Mouse (Mus musculus): ENCODE data around the gene Scaf1.

Gene Scaf1

DNA sequence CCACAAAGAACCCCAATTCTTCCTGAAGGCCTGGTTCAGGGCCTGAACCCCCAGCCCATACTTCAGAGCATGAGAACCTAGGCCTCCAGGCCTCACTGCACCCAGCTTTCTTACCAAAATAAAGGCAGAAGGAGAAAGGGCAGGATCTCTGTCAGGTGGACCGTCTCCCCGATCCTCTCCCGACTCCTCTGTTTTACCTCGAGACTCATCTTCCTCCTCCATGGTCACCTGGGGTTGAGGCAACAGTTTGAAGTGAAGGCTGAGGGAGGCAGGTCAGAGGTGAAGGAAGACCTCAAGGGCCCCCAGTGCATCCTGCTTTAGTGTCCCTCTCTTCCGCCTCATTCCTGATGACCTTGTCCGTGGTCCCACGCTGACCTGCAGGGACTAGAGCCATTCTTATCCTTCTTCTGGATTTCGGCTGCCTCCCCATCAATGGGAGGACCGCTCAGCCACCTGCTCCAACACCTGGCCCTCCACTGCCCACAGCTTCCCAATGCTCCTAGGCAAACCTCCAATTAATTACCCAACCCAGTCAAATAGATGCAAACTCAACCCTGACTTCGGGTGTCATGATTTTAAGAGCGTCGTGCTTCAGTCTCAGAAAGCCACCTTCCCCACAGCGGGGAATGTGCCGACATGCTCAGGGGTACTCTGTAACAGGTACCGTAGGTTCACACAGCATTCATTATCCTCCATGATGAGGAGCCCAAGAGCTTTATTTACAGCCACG, 2.6 kb downstream of the Scaf1 start:
- no peak for DNase-seq

DNA sequence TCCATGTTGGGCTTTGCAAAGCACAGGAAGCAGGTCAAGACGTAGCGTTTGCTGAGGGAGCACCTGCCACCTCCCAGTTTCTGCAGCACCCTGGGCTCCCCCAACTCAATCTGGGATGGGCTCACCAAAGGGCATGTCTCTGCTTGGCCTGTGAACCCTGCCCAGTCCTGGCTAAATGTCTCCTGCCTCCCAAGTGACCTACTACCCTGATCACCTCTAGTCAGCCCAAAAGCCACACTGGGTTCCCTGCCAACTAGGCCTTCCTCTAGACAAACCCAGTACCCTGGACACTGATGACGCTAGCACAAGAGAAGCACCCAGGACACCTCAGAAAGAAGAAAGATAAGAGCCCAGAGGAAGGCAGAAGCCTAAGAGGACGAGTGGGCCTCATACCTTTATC, 3.3 kb downstream of the Scaf1 start:
- no peak for DNase-seq

DNA sequence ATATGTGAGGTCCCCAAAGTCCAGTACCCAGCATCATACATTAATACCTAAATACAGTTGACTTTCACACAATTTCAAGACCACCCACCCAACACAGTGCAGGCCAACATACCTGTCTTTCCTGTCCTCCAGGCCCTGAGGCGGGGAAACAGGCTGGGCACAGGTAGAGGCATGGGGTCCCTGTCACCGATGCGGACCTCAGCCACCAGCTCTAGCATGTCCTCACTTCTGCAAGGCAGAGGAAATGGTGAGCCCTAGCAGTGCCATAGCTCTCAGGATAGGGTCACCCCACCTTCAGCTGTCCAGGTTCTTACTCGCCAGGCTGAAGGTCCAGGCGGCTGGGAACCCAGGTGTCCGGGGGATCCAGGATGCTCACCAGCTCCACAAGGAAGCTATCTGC, 4.2 kb downstream of the Scaf1 start:
- no peak for DNase-seq

DNA sequence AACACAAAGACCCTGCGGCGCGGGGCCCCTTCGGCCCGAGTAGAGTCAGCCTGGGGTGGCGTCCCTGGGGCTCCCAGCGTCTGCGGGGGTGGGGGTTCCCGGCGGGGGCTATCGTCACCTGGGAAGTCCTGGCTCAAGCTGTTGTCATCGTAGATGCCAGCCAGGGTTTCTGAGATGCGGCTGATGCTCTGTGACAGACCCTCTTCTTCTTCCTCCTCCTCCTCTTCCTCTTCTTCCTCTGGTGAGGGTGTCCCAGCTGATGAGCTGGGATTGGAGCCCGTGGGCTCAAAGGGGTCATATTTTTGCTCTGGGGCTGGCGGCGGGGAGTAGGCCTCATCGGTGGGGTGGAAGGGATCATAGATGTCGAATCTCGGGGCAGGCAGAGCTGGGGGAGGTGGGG, 7.8 kb downstream of the Scaf1 start:
- DNase-seq = no peak

DNA sequence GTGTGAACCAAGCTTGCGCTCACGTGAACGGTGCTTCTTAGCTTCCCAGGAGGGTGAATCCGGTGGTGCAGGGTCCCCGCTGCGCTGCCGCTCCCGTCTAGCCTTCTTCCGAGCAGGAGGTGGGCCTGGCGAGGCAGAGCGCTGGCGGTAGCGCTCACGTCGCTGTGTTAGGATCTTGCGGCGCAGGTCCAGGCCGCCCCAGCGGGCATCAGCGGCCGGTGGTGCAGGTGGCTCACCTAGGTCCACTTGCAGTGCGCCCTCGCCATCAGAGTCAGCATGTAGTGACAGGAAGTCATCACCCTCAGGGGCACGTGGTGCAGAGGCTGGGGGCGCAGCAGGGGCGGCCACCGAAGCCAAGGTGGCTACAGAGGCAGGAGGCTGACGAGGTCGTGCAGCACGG, 8.3 kb downstream of the Scaf1 start:
- no peak for DNase-seq

DNA sequence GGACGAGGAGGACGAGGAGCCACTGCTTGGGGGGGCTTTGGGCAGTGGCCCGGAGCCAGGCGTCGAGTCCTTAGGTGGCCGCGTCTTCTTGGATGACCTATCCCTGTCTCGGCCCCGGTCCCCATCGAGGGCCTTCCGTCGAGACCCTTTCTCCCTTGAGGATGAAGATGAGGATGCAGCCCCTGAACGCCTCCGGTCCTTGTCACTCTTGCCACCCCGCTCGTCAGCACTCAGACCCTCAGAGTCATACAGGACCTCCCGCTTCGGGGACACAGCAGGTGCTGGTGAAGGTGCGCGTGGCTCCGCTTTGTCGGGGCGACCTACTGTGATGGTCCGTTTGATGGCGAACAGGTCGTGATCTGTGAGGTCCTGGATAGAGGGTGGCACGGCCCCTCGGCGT, 9.0 kb downstream of the Scaf1 start:
- no peak for DNase-seq

DNA sequence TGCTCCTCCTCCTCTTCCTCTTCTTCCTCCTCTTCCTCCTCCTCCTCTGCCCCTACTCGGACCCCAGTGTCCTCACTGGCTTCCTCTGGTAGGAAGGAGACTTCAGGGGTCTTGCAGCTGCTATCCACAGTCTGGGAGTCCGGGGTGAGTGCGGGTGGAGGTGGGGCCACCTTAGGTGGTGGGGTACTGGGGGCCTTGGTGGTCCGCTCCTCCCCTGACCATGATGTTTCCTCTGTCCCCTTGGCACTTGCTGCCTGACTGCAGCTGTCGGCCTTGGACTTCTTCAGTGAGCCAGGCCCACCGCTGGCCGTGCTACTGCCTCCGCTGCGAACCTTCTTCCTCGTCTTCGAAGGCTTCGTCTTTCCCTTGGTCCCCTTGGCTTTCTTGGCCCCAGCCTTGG, 9.7 kb downstream of the Scaf1 start:
- no peak for DNase-seq

DNA sequence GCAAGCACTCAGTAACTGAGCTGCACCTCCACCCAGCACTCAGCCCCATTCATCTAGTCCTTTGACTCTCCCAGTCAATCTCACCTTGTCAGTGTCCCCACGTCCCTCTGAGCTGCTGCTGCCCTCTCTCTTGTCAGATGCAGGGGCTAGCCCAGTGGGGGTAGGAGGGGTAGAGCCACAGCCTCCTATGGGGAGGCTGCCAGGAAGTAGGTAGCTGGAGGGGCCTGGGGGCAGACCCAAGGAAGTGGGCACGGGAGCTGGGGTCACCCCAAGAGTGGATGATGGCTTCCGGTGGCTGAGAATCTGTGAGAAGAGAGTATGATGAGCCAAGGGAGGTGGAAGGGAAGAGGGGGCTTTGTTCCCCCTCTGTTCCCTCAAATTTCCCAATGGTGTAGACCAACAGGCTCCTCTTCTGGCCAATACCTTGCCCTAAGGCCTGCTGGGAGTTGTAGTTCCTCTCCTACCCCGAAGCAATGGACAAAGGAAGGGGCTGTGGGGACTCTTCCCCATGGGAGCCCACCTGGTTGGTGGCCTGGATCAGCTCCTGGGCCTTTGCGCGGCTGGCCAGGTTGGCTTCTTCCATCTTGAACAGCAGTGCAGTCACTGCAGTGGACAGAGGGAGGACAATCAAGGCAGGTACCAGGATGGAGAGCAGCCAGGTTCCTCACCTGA, 10.7 kb downstream of the Scaf1 start:
- DNase-seq = no peak

DNA sequence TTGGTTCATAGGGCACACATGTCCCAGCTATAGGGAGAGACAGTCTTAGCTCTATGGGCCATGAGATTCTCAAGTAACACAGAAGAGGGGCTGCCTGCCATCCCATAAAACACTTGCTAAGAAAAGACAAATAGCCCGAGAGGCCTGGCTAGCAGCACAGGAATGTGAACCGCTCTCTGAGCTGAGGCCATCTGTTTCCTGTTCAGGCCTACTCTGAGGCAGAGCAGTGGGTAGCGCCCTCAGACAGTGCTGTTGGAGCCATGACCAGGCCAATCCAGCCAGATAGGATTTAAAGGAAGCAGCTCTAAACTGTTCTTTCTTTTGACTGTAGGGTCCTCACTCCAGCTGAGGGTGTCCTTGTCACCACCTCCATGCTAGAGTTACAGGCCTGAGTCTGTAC, 11.6 kb downstream of the Scaf1 start:
- no peak for DNase-seq

DNA sequence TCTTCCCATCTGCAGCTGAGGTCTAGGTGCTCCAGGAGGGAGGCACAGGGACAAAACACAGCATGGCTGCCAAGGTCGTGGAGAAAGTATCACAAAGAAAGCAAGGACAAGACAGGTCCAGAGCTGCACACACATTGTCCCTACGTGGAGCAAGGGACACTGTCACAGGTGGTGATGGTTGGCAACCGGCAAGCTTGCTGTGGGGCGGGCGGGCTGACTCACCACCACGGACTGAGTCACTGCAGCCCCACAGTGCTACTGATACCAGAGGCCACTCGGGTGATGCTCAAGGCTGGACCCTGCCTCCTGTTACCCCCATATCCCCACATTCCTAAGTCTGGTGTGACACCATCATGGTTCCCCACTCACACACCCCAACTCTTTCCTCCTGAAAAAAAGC, 13.7 kb downstream of the Scaf1 start:
- DNase-seq = no peak

DNA sequence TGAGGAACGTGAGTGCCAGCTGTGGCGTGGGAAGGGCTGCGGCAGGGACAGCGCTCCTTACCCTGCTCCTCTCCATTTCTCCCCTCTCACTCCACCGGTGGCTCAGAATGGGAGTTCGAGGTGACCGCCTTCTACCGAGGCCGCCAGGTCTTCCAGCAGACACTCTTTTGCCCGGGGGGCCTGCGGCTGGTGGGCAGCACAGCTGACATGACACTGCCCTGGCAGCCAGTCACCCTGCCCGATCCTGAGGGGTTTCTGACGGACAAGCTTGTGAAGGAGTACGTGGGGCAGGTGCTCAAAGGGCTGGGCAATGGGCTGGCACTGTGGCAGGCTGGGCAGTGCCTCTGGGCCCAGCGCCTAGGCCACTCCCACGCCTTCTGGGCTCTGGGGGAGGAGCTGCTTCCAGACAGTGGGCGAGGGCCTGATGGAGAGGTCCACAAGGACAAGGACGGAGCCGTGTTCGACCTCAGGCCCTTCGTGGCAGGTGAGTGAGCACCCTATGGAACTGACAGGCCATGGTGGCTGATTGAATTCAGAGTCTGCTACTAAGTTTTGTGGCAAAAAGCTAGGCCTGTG, 15.5 kb downstream of the Scaf1 start:
- no peak for DNase-seq

DNA sequence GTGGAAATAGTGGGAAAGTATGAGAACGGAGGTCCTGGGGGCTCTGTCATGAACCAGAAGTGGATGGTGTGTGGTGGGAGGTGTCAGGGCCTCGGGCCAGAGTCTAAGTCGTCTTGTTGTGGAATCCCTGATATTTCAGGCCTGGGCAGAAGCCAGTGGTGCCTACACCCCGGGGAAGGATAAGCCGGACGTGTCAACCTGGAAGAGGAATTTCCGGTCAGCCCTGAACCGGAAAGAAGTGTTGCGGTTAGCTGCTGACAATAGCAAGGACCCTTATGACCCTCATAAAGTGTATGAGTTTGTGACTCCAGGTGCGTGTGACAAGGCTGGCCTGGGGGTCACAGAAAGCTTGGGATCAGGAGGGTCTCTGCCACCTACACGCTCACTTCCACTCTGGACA, 16.4 kb downstream of the Scaf1 start:
- DNase-seq = no peak

DNA sequence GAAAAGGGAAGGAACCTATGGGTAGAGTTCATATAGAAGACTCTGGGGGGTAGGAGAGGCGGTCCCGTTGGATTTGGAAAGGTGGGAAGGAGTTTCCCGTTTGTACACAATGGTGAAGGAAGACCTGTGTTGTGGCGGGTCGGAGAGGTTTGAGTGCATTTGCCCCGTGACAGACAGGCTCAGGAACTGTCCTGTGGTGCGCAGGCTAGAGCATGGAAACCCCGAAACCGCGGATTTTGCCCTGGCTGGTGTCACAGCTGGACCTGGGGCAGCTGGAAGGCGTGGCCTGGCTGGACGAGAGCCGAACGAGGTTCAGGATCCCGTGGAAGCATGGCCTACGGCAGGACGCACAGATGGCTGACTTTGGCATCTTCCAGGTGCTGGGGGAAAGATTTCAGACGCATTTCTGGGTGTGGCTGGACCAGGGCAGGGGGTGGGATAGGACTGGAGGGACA, 17.6 kb downstream of the Scaf1 start, which contains the start of gene Bcl2l12:
TSS of gene Bcl2l12 (minus strand) at position 212 of the 455 bp plus-strand sequence.
- DNase-seq = peak; percentile 36

DNA sequence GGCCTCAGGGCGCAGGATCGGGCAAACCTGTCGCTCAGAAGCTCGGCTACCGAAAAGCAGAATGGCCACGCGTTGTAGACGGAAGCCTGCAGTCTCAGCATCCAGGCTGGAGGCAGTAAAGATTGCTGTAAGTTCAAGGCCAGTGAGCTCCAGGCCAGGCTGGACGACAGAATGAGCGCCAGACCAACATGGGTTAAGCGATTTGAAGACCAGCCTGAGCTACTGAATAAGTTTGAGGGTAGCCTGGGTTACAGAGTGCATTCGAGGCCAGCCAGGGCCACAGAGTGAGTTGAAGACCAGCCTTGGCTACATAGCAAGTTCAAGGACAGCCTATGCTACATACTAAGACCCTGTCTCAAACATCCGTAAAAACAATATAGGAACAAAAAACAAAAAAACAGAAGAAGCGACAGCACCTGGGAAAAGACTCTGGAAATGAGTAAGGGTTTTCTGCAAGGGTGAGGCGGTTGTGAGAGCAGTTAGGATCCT, 18.2 kb downstream of the Scaf1 start:
- no peak for DNase-seq

DNA sequence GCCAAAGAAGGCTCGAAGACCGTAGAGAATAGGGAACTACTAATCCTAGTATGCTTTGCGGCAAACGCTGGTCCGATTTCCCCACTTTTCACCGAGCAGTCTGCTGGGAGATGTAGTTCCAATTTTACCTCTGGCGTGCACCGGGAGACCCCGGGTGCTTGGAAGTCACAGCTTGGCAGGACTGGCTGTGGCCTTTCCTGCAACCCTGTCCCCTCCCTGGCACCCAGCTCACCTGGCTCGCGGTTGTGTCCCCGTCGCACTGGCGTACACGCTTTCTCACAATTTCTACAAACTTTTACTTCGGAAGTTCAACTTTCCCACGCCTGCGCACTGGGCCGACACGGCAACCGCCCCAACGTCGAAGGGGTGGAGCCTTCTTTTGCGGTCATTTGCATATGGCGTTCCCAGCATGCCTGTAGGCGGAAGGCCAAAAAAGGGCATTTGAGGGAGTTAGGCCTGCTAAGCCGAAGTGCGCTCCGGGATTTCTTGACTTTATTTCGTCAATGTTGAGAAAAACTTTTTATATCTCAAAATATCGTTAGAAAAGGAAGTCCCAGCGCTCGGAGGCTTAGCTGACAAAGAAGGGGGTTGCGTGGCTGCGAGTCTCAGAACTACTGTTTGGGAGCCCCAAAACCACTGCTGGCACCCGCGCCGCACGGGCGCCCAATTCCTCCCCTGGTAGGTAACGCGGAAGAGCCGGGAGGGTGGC, 18.8 kb downstream of the Scaf1 start, which contains the start of gene Irf3:
TSS of gene Irf3 (plus strand) at position 418 of the 709 bp plus-strand sequence.
- peak; percentile 98 for DNase-seq

DNA sequence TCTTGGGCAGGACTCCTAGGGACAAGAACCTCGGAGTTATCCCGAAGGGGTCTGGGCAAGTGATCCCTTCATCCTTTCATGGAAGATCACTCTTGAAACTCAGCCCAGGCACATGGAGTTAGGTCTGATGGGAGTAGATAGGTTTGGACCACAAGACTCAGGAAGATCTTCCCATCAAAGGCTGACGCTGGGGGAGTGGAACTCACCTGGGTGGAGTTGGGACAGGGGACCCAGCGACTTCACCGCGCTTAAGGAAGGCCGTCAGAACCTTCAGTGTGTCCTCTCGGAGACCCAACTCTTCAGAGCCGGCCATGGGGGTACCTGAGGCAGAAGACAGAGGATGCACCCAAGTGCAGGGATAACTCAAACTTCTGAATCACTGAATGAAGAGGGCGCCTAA, 19.5 kb downstream of the Scaf1 start:
- DNase-seq = peak; percentile 34

DNA sequence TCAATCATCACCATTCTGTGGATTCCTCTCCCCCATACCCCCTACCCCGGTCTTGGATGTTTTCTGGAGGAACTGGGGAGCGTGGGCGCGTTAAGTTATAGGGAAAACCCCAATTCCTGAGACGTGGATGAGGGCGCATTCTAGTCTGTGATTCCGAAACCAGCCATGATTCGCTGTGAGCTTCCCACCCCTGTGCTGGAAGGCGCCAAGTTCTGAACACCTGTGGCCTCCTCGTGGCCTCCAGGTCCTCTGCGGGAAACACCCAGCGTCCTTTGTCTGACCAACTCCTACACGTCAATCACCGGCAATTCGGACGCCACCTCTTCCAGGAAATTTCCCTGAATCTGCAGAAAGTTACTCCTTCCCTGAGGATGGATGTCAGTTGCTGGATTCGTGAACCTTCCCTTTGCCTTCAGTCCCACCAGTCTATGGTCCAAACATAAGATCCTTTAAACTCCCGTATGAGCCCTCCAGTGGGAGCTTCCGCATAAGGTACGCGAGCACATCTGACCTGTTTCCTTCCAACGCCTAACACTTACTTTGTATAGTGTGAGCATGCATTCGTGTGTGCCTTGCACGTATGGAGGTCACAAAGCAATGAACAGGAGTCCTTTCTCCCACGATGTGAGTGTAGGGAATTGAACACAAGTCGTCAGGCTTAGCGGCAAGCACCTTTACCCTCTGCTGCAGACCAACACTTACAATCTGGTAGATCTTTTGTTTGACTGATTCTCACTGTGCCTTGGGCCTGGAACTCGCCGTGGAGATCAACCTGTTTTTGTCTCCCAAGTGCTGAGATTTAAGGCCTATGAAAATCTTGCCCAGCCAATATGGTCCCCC, 29.1 kb downstream of the Scaf1 start:
- no peak for DNase-seq

DNA sequence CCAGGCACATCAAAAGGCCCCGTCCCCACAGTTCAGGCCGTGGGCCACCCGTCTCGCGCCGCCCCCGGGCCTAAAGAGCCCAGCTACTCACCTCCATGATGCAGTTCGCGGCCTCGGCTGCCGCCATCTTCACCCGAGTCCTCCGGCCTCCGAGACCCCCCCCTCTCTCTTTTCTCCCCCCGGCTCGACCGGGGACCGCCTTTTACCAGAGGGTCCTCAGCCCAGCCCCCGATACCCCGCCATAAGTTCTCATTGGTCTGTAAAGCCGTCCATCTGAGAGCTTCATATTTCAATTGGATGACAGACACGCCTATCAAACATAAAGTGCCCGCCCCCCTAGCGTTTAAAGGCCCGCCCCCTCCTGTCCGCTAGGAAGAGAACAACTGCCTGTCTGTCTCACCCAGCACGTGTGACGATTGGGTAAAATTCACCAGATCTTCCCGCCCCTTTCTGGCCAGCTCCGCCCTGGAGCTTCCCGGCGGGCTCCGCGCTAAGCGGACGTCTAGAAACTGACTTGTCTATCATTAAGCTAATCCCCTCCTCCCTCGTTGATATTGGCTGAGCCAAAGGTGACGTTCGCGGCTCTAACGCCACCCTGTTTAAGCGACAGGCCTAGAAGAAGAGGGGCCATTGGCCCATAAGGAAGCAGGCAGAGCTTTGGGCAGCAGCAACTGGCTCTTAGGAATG, 29.8 kb downstream of the Scaf1 start, which contains the start of gene Prmt1:
TSS of gene Prmt1 (minus strand) at position 377 of the 687 bp plus-strand sequence.
- peak; percentile 97 for DNase-seq

DNA sequence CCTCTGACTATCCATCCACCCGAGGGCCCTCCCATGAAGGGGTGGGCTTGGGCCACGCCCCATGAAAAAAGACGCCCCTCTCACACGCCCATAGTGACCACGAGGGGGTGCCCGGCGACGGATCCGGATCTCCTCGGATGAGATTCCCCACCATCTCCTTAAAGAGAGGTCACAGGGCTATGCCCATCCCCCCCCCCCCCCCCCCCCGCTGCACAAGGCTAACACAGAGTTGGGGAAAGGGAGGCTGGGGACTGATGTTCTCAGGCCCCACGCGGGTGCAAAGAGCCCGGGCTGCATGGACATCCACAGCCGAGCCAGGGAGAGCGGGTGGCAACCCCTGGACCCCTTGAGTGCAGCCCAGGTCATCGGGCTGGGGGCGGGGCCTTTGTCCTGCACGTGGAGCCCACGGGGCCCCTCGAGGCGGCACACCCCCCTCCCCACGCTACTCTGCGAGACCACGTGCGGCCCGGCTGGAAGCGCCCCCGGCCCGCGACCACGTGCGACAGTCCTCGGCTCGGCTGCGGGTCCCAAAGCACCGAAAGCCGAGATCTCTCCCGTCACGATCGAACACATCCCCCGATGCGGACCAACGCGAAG, 30.5 kb downstream of the Scaf1 start:
- DNase-seq = peak; percentile 73

DNA sequence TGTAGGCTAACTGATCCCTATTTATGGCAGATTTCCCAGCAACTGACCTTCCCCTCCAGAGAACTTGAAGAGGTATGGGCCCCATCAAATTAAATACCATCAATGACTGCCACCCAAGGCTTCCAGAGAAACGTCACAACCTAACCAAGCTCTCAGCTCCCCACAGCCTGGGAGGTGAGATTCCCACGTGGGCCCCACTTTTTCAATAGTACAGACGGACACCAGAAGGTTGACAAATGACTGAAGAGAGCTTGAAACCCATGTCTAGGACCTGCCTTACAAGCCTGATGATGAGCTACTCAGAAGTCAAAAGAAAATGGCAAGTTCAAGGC, 31.4 kb downstream of the Scaf1 start:
- DNase-seq = no peak
